Mouse (Mus musculus): ENCODE results near the gene Crat. TPM values are rescaled to one million over a fixed set of nuclear protein-coding genes. Genes with fewer than 3 reads are reported as not detected.

The Crat gene
- polyA plus RNA-seq, 1 experiment from 2014 or later = 22.5 TPM

DNA sequence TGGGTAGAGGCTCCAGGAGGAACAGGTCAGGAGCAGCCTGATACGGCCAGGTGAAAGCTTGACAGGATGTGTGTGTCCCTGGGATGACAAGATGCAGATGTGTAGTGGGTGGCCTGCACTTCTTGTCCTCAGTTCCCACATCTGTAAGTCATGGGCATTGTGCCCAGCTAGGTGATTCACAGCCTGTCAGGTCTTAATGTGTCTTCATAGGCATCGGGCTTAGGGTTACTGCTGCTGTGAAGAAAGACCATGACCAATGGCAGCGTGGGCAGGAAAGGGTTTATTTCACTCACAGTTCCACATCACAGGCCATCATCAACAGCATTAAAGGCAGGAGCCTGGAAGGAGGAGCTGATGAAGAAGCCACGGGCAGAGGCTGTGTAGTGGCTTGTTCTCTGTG is 30.0 kb downstream of the Crat start:
- Histone ChIP-seq H3K27me3 (no peaks in the 10 kb centered on the region), H3K4me3 (no peak overlapping the region), H3K9me3 (no peaks in the 10 kb centered on the region), H3K9ac (no peak overlapping the region), H3K4me1 (no peaks in the 10 kb centered on the region), H3K36me3 (peaks cover 52% of the 10 kb centered on the region), H3K4me2 (no peak overlapping the region), H3K27ac (no peak overlapping the region)
- no peak for ATAC-seq (ENCODE audit: insufficient number of reproducible peaks, insufficient read depth, low FRiP score, low TSS enrichment, low read depth)
- 82% methylated on average over 4 of the region's 4 CpGs for WGBS

- WGBS = 75% methylated on average over 5 of the region's 5 CpGs
- Histone ChIP-seq H3K9me3 (no peaks in the 10 kb centered on the region), H3K36me3 (peaks cover 60% of the 10 kb centered on the region), H3K27me3 (no peaks in the 10 kb centered on the region), H3K27ac (no peak overlapping the region), H3K9ac (no peak overlapping the region), H3K4me3 (no peak overlapping the region), H3K4me1 (no peaks in the 10 kb centered on the region), H3K4me2 (no peak overlapping the region)
- ATAC-seq (ENCODE audit: insufficient number of reproducible peaks, insufficient read depth, low FRiP score, low TSS enrichment, low read depth) = no peak
Measured at GRCm38 (mm10) chr2:30384814-30385213, 30.8 kb downstream of the Crat start.

- WGBS = 93% methylated on average over 4 of the region's 4 CpGs
- H3K36me3 ChIP-seq = peaks cover 93% of the 10 kb centered on the region
Measured at GRCm38 (mm10) chr2:30381377-30381725, 34.3 kb downstream of the Crat start.

DNA sequence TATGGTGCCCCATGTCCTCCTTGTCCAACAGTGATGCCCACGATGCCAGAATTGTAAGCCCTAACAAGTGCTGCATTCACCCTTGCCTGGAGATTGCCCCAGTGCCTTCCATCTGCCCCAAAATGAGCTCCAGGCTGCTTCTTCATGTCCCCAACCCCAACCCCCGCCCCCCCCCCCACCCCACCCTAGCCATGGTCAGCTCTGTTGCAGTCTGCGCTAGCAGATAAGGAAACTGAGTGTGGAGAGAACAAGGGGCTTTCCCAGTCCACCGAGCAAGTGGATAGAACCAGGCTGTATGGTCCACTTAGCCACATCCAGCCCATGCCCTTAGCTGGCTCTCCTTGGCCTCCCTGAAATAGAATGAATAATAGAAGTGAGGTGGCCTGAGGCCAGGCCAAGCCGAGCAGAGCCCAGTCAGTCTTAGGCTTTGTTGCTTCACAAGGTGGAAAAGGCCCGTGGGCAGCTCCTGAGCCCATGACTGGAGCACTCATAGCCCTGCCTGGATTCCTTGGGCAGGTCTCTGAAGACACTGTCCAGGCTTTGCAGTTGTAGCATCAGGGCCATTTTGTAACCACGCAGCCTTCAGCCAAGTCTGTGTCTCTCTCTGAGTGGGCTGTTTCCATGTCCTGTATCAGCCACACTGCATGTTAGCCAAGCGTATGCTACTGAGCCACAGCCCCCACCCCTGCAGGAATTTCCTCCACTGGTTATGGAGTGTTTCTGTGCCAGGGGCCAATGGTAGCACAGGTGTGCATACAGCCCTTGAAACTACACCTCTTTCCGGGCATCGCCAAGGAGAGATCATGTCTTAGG is 34.8 kb downstream of the Crat start:
- H3K4me3 ChIP-seq = no peak overlapping the region
- no peak overlapping the region for H3K4me2 ChIP-seq
- peaks cover 97% of the 10 kb centered on the region for H3K36me3 ChIP-seq
- H3K27ac ChIP-seq = no peak overlapping the region
- WGBS = 89% methylated on average over 10 of the region's 10 CpGs
- H3K9me3 ChIP-seq = no peaks in the 10 kb centered on the region
- H3K9ac ChIP-seq = no peak overlapping the region
- ATAC-seq (ENCODE audit: insufficient number of reproducible peaks, insufficient read depth, low FRiP score, low TSS enrichment, low read depth) = no peak
- no peaks in the 10 kb centered on the region for H3K4me1 ChIP-seq
- no peaks in the 10 kb centered on the region for H3K27me3 ChIP-seq

More at GRCm38 (mm10) chr2:30381377-30381725, 34.3 kb downstream of the Crat start:
- H3K4me1 ChIP-seq = no peaks in the 10 kb centered on the region
- H3K4me2 ChIP-seq = no peak overlapping the region
- 0 out of 2 replicates have a peak overlapping the region, but pooled peaks have one; percentile 21 for H3K9ac ChIP-seq
- no peak for ATAC-seq (ENCODE audit: insufficient number of reproducible peaks, insufficient read depth, low FRiP score, low TSS enrichment, low read depth)
- H3K4me3 ChIP-seq = no peak overlapping the region
- H3K9me3 ChIP-seq = no peaks in the 10 kb centered on the region
- no peaks in the 10 kb centered on the region for H3K27me3 ChIP-seq
- no peak overlapping the region for H3K27ac ChIP-seq

GRCm38 (mm10) chr2:30379307-30379706 is 36.3 kb downstream of the Crat start:
- H3K4me1 ChIP-seq = no peaks in the 10 kb centered on the region
- no peak overlapping the region for H3K4me2 ChIP-seq
- H3K9ac ChIP-seq = no peak overlapping the region
- no peak overlapping the region for H3K4me3 ChIP-seq
- no peak overlapping the region for H3K27ac ChIP-seq
- no peaks in the 10 kb centered on the region for H3K9me3 ChIP-seq
- no peaks in the 10 kb centered on the region for H3K27me3 ChIP-seq
- no peak for ATAC-seq (ENCODE audit: insufficient number of reproducible peaks, insufficient read depth, low FRiP score, low TSS enrichment, low read depth)
- H3K36me3 ChIP-seq = peaks cover 96% of the 10 kb centered on the region
- WGBS = 94% methylated on average over 7 of the region's 7 CpGs

GRCm38 (mm10) chr2:30377721-30378120 is 37.9 kb downstream of the Crat start:
- Histone ChIP-seq H3K36me3 (peaks cover 96% of the 10 kb centered on the region), H3K27me3 (no peaks in the 10 kb centered on the region), H3K4me3 (no peak overlapping the region), H3K4me1 (no peaks in the 10 kb centered on the region), H3K4me2 (no peak overlapping the region), H3K27ac (no peak overlapping the region), H3K9ac (no peak overlapping the region), H3K9me3 (no peaks in the 10 kb centered on the region)
- WGBS = 86% methylated on average over 5 of the region's 5 CpGs
- no peak for ATAC-seq (ENCODE audit: insufficient number of reproducible peaks, insufficient read depth, low FRiP score, low TSS enrichment, low read depth)

GRCm38 (mm10) chr2:30375893-30376292 is 39.7 kb downstream of the Crat start:
- WGBS = 90% methylated on average over 10 of the region's 10 CpGs
- Histone ChIP-seq H3K4me2 (no peak overlapping the region), H3K4me3 (no peak overlapping the region), H3K27ac (no peak overlapping the region), H3K36me3 (peaks cover 96% of the 10 kb centered on the region), H3K9ac (no peak overlapping the region), H3K4me1 (no peaks in the 10 kb centered on the region), H3K27me3 (no peaks in the 10 kb centered on the region), H3K9me3 (no peaks in the 10 kb centered on the region)
- ATAC-seq (ENCODE audit: insufficient number of reproducible peaks, insufficient read depth, low FRiP score, low TSS enrichment, low read depth) = no peak

DNA sequence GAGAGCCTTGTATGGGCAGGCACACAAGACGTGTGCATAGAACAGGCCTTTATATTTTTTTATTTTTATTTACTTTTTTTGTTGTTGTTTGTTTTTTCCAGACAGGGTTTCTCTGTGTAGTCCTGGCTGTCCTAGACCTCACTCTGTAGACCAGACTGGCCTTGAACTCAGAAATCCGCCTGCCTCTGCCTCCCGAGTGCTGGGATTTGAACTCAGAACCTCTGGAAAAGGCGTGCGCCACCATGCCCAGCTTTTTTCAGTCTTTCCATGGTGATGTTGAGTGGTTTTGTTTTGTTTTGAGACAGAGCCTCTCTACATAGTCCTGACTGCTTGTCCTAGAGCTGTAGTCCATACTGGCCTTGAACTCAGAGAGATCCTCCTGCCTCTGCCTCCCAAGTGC is 42.9 kb downstream of the Crat start:
- ATAC-seq (ENCODE audit: insufficient number of reproducible peaks, insufficient read depth, low FRiP score, low TSS enrichment, low read depth) = no peak
- Histone ChIP-seq H3K4me3 (no peak overlapping the region), H3K36me3 (peaks cover 97% of the 10 kb centered on the region), H3K27ac (no peak overlapping the region), H3K9me3 (no peaks in the 10 kb centered on the region), H3K4me1 (no peaks in the 10 kb centered on the region), H3K4me2 (no peak overlapping the region), H3K9ac (no peak overlapping the region), H3K27me3 (no peaks in the 10 kb centered on the region)
- WGBS = 94% methylated on average over 5 of the region's 5 CpGs

- peaks cover 97% of the 10 kb centered on the region for H3K36me3 ChIP-seq
- 96% methylated on average over 8 of the region's 8 CpGs for WGBS
Measured at GRCm38 (mm10) chr2:30371544-30371943, 44.1 kb downstream of the Crat start.

DNA sequence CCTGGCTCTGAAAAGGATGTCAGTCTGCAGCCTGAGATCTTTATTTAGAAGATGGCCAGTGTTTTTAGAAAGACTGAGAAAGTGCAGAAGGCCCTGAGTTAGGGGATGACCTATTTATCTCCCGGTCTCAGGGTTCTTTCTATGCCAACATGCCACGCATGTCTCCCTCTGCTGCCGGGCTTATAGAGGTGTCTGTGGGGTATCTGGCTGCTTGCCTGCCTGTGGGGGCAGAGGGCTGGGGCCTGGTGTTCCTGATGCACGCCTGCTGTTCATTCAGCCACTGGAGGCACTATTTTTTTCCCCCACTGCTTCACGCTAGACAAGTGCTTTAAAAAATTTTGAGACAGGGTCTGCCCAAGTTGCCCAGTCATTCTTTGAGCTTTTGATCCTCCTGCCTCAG is 49.4 kb downstream of the Crat start:
- 74% methylated on average over 5 of the region's 5 CpGs for WGBS
- H3K4me2 ChIP-seq = no peak overlapping the region
- H3K9me3 ChIP-seq = no peaks in the 10 kb centered on the region
- H3K27ac ChIP-seq = 0 out of 2 replicates have a peak overlapping the region, but pooled peaks have one; percentile 4
- H3K4me3 ChIP-seq = no peak overlapping the region
- no peak for ATAC-seq (ENCODE audit: insufficient number of reproducible peaks, insufficient read depth, low FRiP score, low TSS enrichment, low read depth)
- H3K27me3 ChIP-seq = no peaks in the 10 kb centered on the region
- no peak overlapping the region for H3K9ac ChIP-seq
- H3K36me3 ChIP-seq = peaks cover 47% of the 10 kb centered on the region
- peaks cover 14% of the 10 kb centered on the region for H3K4me1 ChIP-seq

More at GRCm38 (mm10) chr2:30371544-30371943, 44.1 kb downstream of the Crat start:
- H3K9ac ChIP-seq = no peak overlapping the region
- no peak overlapping the region for H3K27ac ChIP-seq
- no peak overlapping the region for H3K4me3 ChIP-seq
- no peaks in the 10 kb centered on the region for H3K4me1 ChIP-seq
- ATAC-seq (ENCODE audit: insufficient number of reproducible peaks, insufficient read depth, low FRiP score, low TSS enrichment, low read depth) = no peak
- no peak overlapping the region for H3K4me2 ChIP-seq
- H3K27me3 ChIP-seq = no peaks in the 10 kb centered on the region
- no peaks in the 10 kb centered on the region for H3K9me3 ChIP-seq

- H3K9ac ChIP-seq = peak overlapping the region; percentile 90
- H3K4me3 ChIP-seq = peak overlapping the region; percentile 68
- H3K4me1 ChIP-seq = peaks cover 14% of the 10 kb centered on the region
- no peaks in the 10 kb centered on the region for H3K9me3 ChIP-seq
- H3K27ac ChIP-seq = 0 out of 2 replicates have a peak overlapping the region, but pooled peaks have one; percentile 4
- 84% methylated on average over 2 of the region's 2 CpGs for WGBS
- H3K36me3 ChIP-seq = peaks cover 40% of the 10 kb centered on the region
- peak overlapping the region; percentile 95 for H3K4me2 ChIP-seq
- H3K27me3 ChIP-seq = no peaks in the 10 kb centered on the region
- ATAC-seq (ENCODE audit: insufficient number of reproducible peaks, insufficient read depth, low FRiP score, low TSS enrichment, low read depth) = no peak
Measured at GRCm38 (mm10) chr2:30365281-30366069, 50.1 kb downstream of the Crat start.
